Mouse (Mus musculus) midbrain, embryonic 16.5 days (tissue): ENCODE data around the gene Agap2. TPM values are rescaled to one million over a fixed set of nuclear protein-coding genes. Genes with fewer than 3 reads are reported as not detected.
"Not testable (repeated sequence)": the region's sequence is repeated elsewhere in the genome, so short reads cannot be mapped to it uniquely, and the experiment has no call there.

Experiments used
- ATAC-seq: fragments of 200-750 bp; cut with Nextera tagmentation; 2 replicates; pipeline ENCODE4 v1.8.0; 2017; ENCODE audit warnings: moderate TSS enrichment
- H3K27ac ChIP-seq: fragments of 300-500 bp; sonication (generic); 2 replicates; pipeline ENCODE4 v1.5.1; 2014; ENCODE audit warnings: mild to moderate bottlenecking, low read length, mixed read lengths
- H3K27me3 ChIP-seq: fragments of 300-500 bp; sonication (generic); 2 replicates; pipeline ENCODE4 v1.6.1; 2014; ENCODE audit warnings: low read depth, low read length, mixed read lengths; ENCODE audit not compliant: control insufficient read depth, insufficient read depth
- H3K36me3 ChIP-seq: fragments of 300-500 bp; sonication (generic); 2 replicates; pipeline ENCODE4 v1.6.1; 2014; ENCODE audit warnings: mild to moderate bottlenecking, low read length, moderate library complexity, mixed read lengths; ENCODE audit not compliant: control insufficient read depth, insufficient read depth
- H3K4me1 ChIP-seq: fragments of 300-500 bp; sonication (generic); 2 replicates; pipeline ENCODE4 v1.6.1; 2014; ENCODE audit warnings: mild to moderate bottlenecking, low read length, mixed read lengths; ENCODE audit not compliant: control insufficient read depth, insufficient read depth
- H3K4me2 ChIP-seq: fragments of 300-500 bp; sonication (generic); 2 replicates; pipeline ENCODE4 v1.6.1; 2014; ENCODE audit warnings: mild to moderate bottlenecking, low read length, mixed read lengths
- H3K4me3 ChIP-seq: fragments of 300-500 bp; sonication (generic); 2 replicates; pipeline ENCODE4 v1.5.1; 2014; ENCODE audit warnings: low read depth, mild to moderate bottlenecking, low read length, moderate library complexity, mixed read lengths
- H3K9ac ChIP-seq: fragments of 300-500 bp; sonication (generic); 2 replicates; pipeline ENCODE4 v1.6.1; 2014; ENCODE audit warnings: low read depth, low read length, mixed read lengths
- H3K9me3 ChIP-seq: fragments of 300-500 bp; sonication (generic); replicated peaks from 2 replicates; pipeline ENCODE4 v1.6.1; 2014; ENCODE audit warnings: mild to moderate bottlenecking, low read length, mixed read lengths; ENCODE audit not compliant: control insufficient read depth, poor library complexity, severe bottlenecking
- WGBS: fragments of 180-500 bp; shearing (Covaris S2); extraction: QIAGEN DNeasy Blood & Tissue Kit; methylation state at CpG from one replicate; pipeline ENCODE4 v1.1.7; 2014; 5-methylcytosine and 5-hydroxymethylcytosine counted together
- polyA plus RNA-seq: library from polyadenylated mRNA; unstranded; fragments of >200 nt; fragmentation: Nextera tagmentation; extraction: Ambion mirVana; gene quantifications from 2 replicates; pipeline ENCODE4 v1.2.1, GENCODE M21; 2015

The Agap2 gene
- polyA plus RNA-seq, 1 experiment from 2014 or later, result 5.1 TPM

- 84% methylated on average over 5 of the region's 5 CpGs for WGBS
- no peaks in the 10 kb centered on the region for H3K27me3 ChIP-seq
- no peak overlapping the region for H3K9ac ChIP-seq
- H3K36me3 ChIP-seq, result no peaks in the 10 kb centered on the region
- no peak overlapping the region for H3K27ac ChIP-seq
- ATAC-seq, result no peak
- H3K9me3 ChIP-seq, result no peaks in the 10 kb centered on the region
- no peak overlapping the region for H3K4me3 ChIP-seq
- H3K4me2 ChIP-seq, result no peak overlapping the region
- H3K4me1 ChIP-seq, result peaks cover 10% of the 10 kb centered on the region
These were observed 51.5 kb downstream of the Agap2 start for GRCm38 (mm10) chr10:127126579-127126978.

GRCm38 (mm10) chr10:127127711-127128279, 52.7 kb downstream of the Agap2 start:
- H3K36me3 ChIP-seq, result no peaks in the 10 kb centered on the region
- WGBS, result 79% methylated on average over 7 of the region's 7 CpGs
- H3K4me3 ChIP-seq, result no peak overlapping the region
- H3K4me1 ChIP-seq, result peaks cover 5% of the 10 kb centered on the region
- ATAC-seq, result no peak
- H3K4me2 ChIP-seq, result no peak overlapping the region
- H3K9me3 ChIP-seq, result no peaks in the 10 kb centered on the region
- no peaks in the 10 kb centered on the region for H3K27me3 ChIP-seq
- no peak overlapping the region for H3K9ac ChIP-seq
- H3K27ac ChIP-seq, result no peak overlapping the region

- H3K4me1 ChIP-seq, result no peaks in the 10 kb centered on the region
- H3K36me3 ChIP-seq, result no peaks in the 10 kb centered on the region
- H3K27ac ChIP-seq, result no peak overlapping the region
- 79% methylated on average over 4 of the region's 4 CpGs for WGBS
- no peak overlapping the region for H3K9ac ChIP-seq
- no peak overlapping the region for H3K4me2 ChIP-seq
- no peaks in the 10 kb centered on the region for H3K27me3 ChIP-seq
- H3K9me3 ChIP-seq, result no peaks in the 10 kb centered on the region
- ATAC-seq, result no peak
- no peak overlapping the region for H3K4me3 ChIP-seq
These were observed 54.3 kb downstream of the Agap2 start for GRCm38 (mm10) chr10:127129431-127129830.

- H3K4me1 ChIP-seq, result no peaks in the 10 kb centered on the region
- H3K9me3 ChIP-seq, result no peaks in the 10 kb centered on the region
- H3K9ac ChIP-seq, result no peak overlapping the region
- no peaks in the 10 kb centered on the region for H3K36me3 ChIP-seq
- WGBS, result 78% methylated on average over 5 of the region's 5 CpGs
- H3K27ac ChIP-seq, result no peak overlapping the region
- H3K27me3 ChIP-seq, result no peaks in the 10 kb centered on the region
- H3K4me2 ChIP-seq, result no peak overlapping the region
- no peak for ATAC-seq
- no peak overlapping the region for H3K4me3 ChIP-seq
These were observed 57.4 kb downstream of the Agap2 start for GRCm38 (mm10) chr10:127132469-127132868.

- H3K27me3 ChIP-seq, H3K9me3 ChIP-seq, H3K9ac ChIP-seq, H3K36me3 ChIP-seq, ATAC-seq, H3K4me2 ChIP-seq, H3K27ac ChIP-seq, H3K4me1 ChIP-seq, H3K4me3 ChIP-seq: not testable (repeated sequence)
- WGBS, result 81% methylated on average over 3 of the region's 3 CpGs
These were observed 59.4 kb downstream of the Agap2 start for GRCm38 (mm10) chr10:127134394-127135035.

- Histone ChIP-seq H3K36me3 (no peaks in the 10 kb centered on the region), H3K4me2 (no peak overlapping the region), H3K9me3 (no peaks in the 10 kb centered on the region), H3K9ac (no peak overlapping the region), H3K27ac (no peak overlapping the region), H3K4me1 (no peaks in the 10 kb centered on the region), H3K4me3 (no peak overlapping the region), H3K27me3 (no peaks in the 10 kb centered on the region)
- WGBS, result 65% methylated on average over 7 of the region's 8 CpGs
- ATAC-seq, result no peak
These were observed 60.2 kb downstream of the Agap2 start for GRCm38 (mm10) chr10:127135118-127135836.

GRCm38 (mm10) chr10:127136510-127136909, 61.4 kb downstream of the Agap2 start:
- 95% methylated on average over 4 of the region's 4 CpGs for WGBS
- Histone ChIP-seq H3K9ac (no peak overlapping the region), H3K27ac (no peak overlapping the region), H3K4me2 (no peak overlapping the region), H3K4me3 (no peak overlapping the region), H3K27me3 (no peaks in the 10 kb centered on the region), H3K4me1 (no peaks in the 10 kb centered on the region), H3K9me3 (no peaks in the 10 kb centered on the region), H3K36me3 (no peaks in the 10 kb centered on the region)
- no peak for ATAC-seq

- H3K9ac ChIP-seq, result no peak overlapping the region
- no peaks in the 10 kb centered on the region for H3K27me3 ChIP-seq
- no peaks in the 10 kb centered on the region for H3K9me3 ChIP-seq
- ATAC-seq, result no peak
- no peaks in the 10 kb centered on the region for H3K4me1 ChIP-seq
- no peak overlapping the region for H3K4me3 ChIP-seq
- H3K36me3 ChIP-seq, result no peaks in the 10 kb centered on the region
- WGBS, result 83% methylated on average over 3 of the region's 3 CpGs
- no peak overlapping the region for H3K27ac ChIP-seq
- no peak overlapping the region for H3K4me2 ChIP-seq
These were observed 62.8 kb downstream of the Agap2 start for GRCm38 (mm10) chr10:127137896-127138295.
